Mouse (Mus musculus): Measurements from ENCODE around the gene Mboat2. TPM values are rescaled to one million over a fixed set of nuclear protein-coding genes. Genes with fewer than 3 reads are reported as not detected.

The Mboat2 gene
- 29.3 and 30.6 TPM in 2 replicates for polyA plus RNA-seq (2012; rRNA removed)

GRCm38 (mm10) chr12:24830766-24831152 is at the start of gene Mboat2:
Gene Mboat2, plus strand, starts transcription at chr12:24830879.

GRCm38 (mm10) chr12:24974446-24975114 is 143.9 kb downstream of the Mboat2 start, which contains the start of gene Kidins220:
Gene Kidins220, plus strand, starts transcription at chr12:24974925.

Other genes starting within 250 kb of the Mboat2 start
- 22.8 and 29.9 TPM in 2 replicates for gene Klf11, start 179.6 kb upstream of the Mboat2 start, polyA plus RNA-seq (2012; rRNA removed)
- 10.4 and 11.2 TPM in 2 replicates for gene Cys1, start 149.1 kb upstream of the Mboat2 start, polyA plus RNA-seq (2012; rRNA removed)
- gene Rrm2, start 122.6 kb upstream of the Mboat2 start, polyA plus RNA-seq (2012; rRNA removed) = 6.6 and 9.0 TPM in 2 replicates
- 55.7 and 60.8 TPM in 2 replicates for gene Kidins220, start 144.0 kb downstream of the Mboat2 start, polyA plus RNA-seq (2012; rRNA removed)